Mouse (Mus musculus) midbrain, embryonic 14.5 days (tissue): ENCODE data around the gene Ctdspl. TPM values are rescaled to one million over a fixed set of nuclear protein-coding genes. Genes with fewer than 3 reads are reported as not detected.

Experiments used
- ATAC-seq: fragments of 200-750 bp; cut with Nextera tagmentation; 2 replicates; pipeline ENCODE4 v1.8.0; 2017; ENCODE audit warnings: moderate number of reproducible peaks, moderate library complexity; ENCODE audit not compliant: low FRiP score, low TSS enrichment
- DNase-seq: peaks from one replicate; pipeline ENCODE4 v3.0.0-alpha.2; 2015
- H3K27ac ChIP-seq: fragments of 300-500 bp; sonication (generic); replicated peaks from 2 replicates; pipeline ENCODE4 v1.5.1; 2014; ENCODE audit warnings: mild to moderate bottlenecking, low read depth, low read length, moderate library complexity
- H3K27me3 ChIP-seq: fragments of 300-500 bp; sonication (generic); 2 replicates; pipeline ENCODE4 v1.6.1; 2014; ENCODE audit warnings: low read length, control low read depth, mixed read lengths; ENCODE audit not compliant: control insufficient read depth, insufficient read depth
- H3K36me3 ChIP-seq: fragments of 300-500 bp; sonication (generic); 2 replicates; pipeline ENCODE4 v1.6.1; 2014; ENCODE audit warnings: low read length, control low read depth; ENCODE audit not compliant: control insufficient read depth, insufficient read depth
- H3K4me1 ChIP-seq: fragments of 300-500 bp; sonication (generic); 2 replicates; pipeline ENCODE4 v1.6.1; 2014; ENCODE audit warnings: mild to moderate bottlenecking, antibody characterized with exemption, low read length, control low read depth; ENCODE audit not compliant: control insufficient read depth, insufficient read depth
- H3K4me2 ChIP-seq: fragments of 300-500 bp; sonication (generic); 2 replicates; pipeline ENCODE4 v1.6.1; 2014; ENCODE audit warnings: mild to moderate bottlenecking, low read length, moderate library complexity
- H3K4me3 ChIP-seq: fragments of 300-500 bp; sonication (generic); replicated peaks from 2 replicates; pipeline ENCODE4 v1.5.1; 2014; ENCODE audit warnings: low read depth, low read length
- H3K9ac ChIP-seq: fragments of 300-500 bp; sonication (generic); replicated peaks from 2 replicates; pipeline ENCODE4 v1.6.1; 2014; ENCODE audit warnings: mild to moderate bottlenecking, low read length, moderate library complexity
- H3K9me3 ChIP-seq: fragments of 300-500 bp; sonication (generic); 2 replicates; pipeline ENCODE4 v1.6.1; 2016; ENCODE audit warnings: low read length, control low read depth, mixed read lengths; ENCODE audit not compliant: control insufficient read depth
- WGBS: fragments of 180-500 bp; shearing (Covaris S2); extraction: QIAGEN DNeasy Blood & Tissue Kit; methylation state at CpG from one replicate; pipeline ENCODE4 v1.1.7; 2014; 5-methylcytosine and 5-hydroxymethylcytosine counted together
- polyA plus RNA-seq: library from polyadenylated mRNA; unstranded; fragments of >200 nt; fragmentation: Nextera tagmentation; extraction: Ambion mirVana; gene quantifications from 2 replicates; pipeline ENCODE4 v1.2.1, GENCODE M21; 2014

The Ctdspl gene
- polyA plus RNA-seq, 1 experiment from 2014 or later: 8.2 TPM

- ATAC-seq: no peak
- 55% methylated on average over 9 of the region's 9 CpGs for WGBS
- Histone ChIP-seq H3K36me3 (no peaks in the 10 kb centered on the region), H3K4me1 (peaks cover 10% of the 10 kb centered on the region; the same call in 1 of the 2 replicates), H3K4me2 (no peak overlapping the region), H3K27ac (no peak overlapping the region), H3K9ac (no peak overlapping the region), H3K4me3 (no peak overlapping the region), H3K27me3 (no peaks in the 10 kb centered on the region), H3K9me3 (no peaks in the 10 kb centered on the region)
- no peak for DNase-seq
Measured at GRCm38 (mm10) chr9:118975758-118976157, 49.5 kb downstream of the Ctdspl start.

DNA sequence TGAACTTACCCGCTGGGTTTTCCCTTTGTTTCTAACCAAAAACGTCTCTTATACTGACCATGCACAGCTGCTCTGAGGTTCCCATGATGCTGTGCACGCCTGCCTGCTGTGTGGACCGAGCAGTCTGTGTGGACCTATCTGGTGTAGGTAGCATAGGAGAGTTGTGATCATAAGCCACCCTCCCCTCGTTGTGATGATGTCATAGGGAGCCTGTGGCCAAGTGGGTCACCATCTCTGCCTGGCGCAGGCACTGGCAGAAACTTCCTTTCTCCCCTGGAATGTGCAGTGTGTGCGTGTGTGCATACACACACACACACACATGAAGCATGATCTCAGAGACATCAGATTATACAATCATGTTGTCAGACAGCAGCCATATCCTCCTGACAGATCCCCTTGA lies 50.3 kb downstream of the Ctdspl start:
- H3K4me1 ChIP-seq: peaks cover 10% of the 10 kb centered on the region; the same call in 1 of the 2 replicates
- DNase-seq: no peak
- H3K9me3 ChIP-seq: no peaks in the 10 kb centered on the region
- no peak overlapping the region for H3K4me3 ChIP-seq
- H3K4me2 ChIP-seq: no peak overlapping the region
- ATAC-seq: no peak
- H3K27me3 ChIP-seq: no peaks in the 10 kb centered on the region
- H3K9ac ChIP-seq: no peak overlapping the region
- WGBS: 88% methylated on average over 7 of the region's 7 CpGs
- H3K27ac ChIP-seq: no peak overlapping the region
- no peaks in the 10 kb centered on the region for H3K36me3 ChIP-seq

DNA sequence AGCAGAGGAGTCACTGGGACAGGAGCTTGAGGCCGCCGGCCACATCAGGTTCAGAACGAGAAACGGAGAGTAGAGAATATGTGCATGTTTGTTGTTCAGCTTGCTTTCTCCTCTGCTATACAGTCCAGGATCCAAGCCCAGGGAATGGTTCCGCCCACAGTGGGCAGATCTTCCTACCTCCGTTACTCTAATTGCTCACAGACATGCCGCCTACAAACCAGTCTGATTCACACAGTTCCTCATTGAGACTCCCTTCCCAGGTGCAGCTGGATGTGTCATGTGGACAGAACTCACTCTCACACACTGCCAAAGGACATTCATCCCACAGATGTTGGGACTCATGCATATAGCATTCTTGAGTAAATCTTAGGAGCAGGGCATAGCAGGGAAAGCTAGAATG lies 51.2 kb downstream of the Ctdspl start:
- over 99% methylated on average over 7 of the region's 7 CpGs for WGBS
- H3K4me1 ChIP-seq: peaks cover 10% of the 10 kb centered on the region; the same call in 1 of the 2 replicates

GRCm38 (mm10) chr9:118980411-118980823 lies 54.2 kb downstream of the Ctdspl start:
- H3K4me2 ChIP-seq: no peak overlapping the region
- 11% methylated on average over 4 of the region's 4 CpGs for whole genome bisulfite sequencing
- DNase-seq (peak; percentile 59), ATAC-seq (no peak)
- H3K4me3 ChIP-seq: no peak overlapping the region
- H3K9me3 ChIP-seq: no peaks in the 10 kb centered on the region
- 0 out of 2 replicates have a peak overlapping the region, but pooled peaks have one; percentile 26 for H3K9ac ChIP-seq
- peaks cover 6% of the 10 kb centered on the region; the same call in 1 of the 2 replicates for H3K4me1 ChIP-seq
- peak overlapping the region; percentile 47 for H3K27ac ChIP-seq
- no peaks in the 10 kb centered on the region for H3K36me3 ChIP-seq
- H3K27me3 ChIP-seq: no peaks in the 10 kb centered on the region

More for the DNA sequence above, 51.2 kb downstream of the Ctdspl start:
- Histone ChIP-seq H3K9ac (no peak overlapping the region), H3K36me3 (no peaks in the 10 kb centered on the region), H3K4me2 (no peak overlapping the region), H3K4me3 (no peak overlapping the region), H3K9me3 (no peaks in the 10 kb centered on the region), H3K27ac (no peak overlapping the region), H3K27me3 (no peaks in the 10 kb centered on the region)
- ATAC-seq: no peak
- DNase-seq: no peak

- 63% methylated on average over 15 of the region's 15 CpGs for WGBS
- ATAC-seq (no peak), DNase-seq (no peak)
- no peaks in the 10 kb centered on the region for H3K9me3 ChIP-seq
- H3K27ac ChIP-seq: no peak overlapping the region
- H3K4me3 ChIP-seq: no peak overlapping the region
- H3K9ac ChIP-seq: no peak overlapping the region
- H3K4me1 ChIP-seq: peaks cover 9% of the 10 kb centered on the region
- H3K36me3 ChIP-seq: no peaks in the 10 kb centered on the region
- no peaks in the 10 kb centered on the region for H3K27me3 ChIP-seq
- no peak overlapping the region for H3K4me2 ChIP-seq
Measured at GRCm38 (mm10) chr9:118984650-118985432, 58.6 kb downstream of the Ctdspl start.

GRCm38 (mm10) chr9:118986286-118986685 lies 60.0 kb downstream of the Ctdspl start:
- H3K36me3 ChIP-seq: no peaks in the 10 kb centered on the region
- H3K4me2 ChIP-seq: no peak overlapping the region
- H3K27me3 ChIP-seq: no peaks in the 10 kb centered on the region
- ATAC-seq: no peak
- peaks cover 9% of the 10 kb centered on the region for H3K4me1 ChIP-seq
- H3K4me3 ChIP-seq: no peak overlapping the region
- no peaks in the 10 kb centered on the region for H3K9me3 ChIP-seq
- no peak overlapping the region for H3K9ac ChIP-seq
- no peak overlapping the region for H3K27ac ChIP-seq
- 76% methylated on average over 11 of the region's 11 CpGs for WGBS
- no peak for DNase-seq

DNA sequence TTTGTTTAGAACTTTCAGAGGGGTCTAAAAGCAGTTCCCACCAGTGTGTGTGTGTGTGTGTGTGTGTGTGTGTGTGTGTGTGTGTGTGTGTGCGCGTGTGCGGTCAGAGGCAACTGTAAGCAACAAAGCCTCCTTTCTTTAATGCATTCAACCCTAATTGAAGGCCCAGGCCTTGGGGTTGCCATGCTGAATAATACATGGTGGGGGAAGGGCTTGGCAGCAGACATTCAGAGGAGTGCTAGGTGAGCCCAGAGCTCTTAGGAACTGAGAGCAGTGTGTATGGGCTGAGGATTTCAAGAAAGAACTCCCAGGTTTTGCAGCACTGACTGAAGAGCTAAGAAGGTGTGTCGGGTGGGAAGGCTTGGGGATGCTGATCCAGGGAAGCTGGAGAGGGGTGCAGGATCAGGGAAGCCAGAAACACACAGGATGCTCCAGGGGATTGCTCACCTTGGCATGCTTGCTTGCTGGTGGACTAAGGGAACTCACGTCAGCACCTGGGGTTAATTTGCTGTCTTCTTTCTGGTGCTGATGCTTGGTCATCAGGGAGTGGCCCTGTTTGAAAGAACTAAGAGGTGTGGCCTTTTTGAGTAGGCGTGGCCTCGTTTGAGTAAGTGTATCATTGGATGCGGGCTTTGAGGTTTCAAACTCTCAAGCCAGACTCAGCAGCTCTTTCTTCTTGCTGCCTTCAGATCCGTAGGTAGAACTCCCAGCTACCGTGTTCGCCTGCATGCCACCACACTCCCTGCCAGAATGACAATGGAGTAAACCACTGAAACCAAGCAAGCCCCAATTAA lies 62.7 kb downstream of the Ctdspl start:
- no peak overlapping the region for H3K4me3 ChIP-seq
- 0 out of 2 replicates have a peak overlapping the region, but pooled peaks have one; percentile 9 for H3K9ac ChIP-seq
- 59% methylated on average over 11 of the region's 11 CpGs for WGBS
- DNase-seq (peak; percentile 64), ATAC-seq (peak; percentile 57; the same call in 1 of the 2 replicates)
- no peaks in the 10 kb centered on the region for H3K36me3 ChIP-seq
- H3K4me2 ChIP-seq: no peak overlapping the region
- peaks cover 9% of the 10 kb centered on the region for H3K4me1 ChIP-seq
- H3K27ac ChIP-seq: no peak overlapping the region; the same call in 1 of the 2 replicates
- no peaks in the 10 kb centered on the region for H3K9me3 ChIP-seq
- H3K27me3 ChIP-seq: no peaks in the 10 kb centered on the region

DNA sequence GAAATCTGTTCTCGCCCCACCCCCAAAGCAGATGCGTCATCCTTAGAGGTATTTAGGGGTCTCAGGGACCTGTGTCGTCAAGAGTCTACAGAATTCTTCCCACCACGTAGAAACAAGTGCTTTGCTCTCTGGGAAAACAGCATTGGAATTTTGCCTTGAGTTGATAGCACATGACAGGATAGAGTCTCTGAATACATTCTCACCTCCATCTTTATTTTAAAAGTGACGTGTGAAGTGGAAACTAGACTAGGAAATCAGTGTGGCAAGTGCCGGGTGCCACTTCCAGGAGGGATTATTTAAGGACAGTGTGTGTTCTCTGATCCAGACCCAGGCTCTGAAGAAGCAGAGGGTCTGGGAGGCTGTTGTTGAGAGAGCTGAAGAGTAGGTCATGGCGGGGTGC lies 64.2 kb downstream of the Ctdspl start:
- Histone ChIP-seq H3K27me3 (no peaks in the 10 kb centered on the region), H3K9ac (no peak overlapping the region)
- 87% methylated on average over 7 of the region's 7 CpGs for WGBS

More for the DNA sequence above, 64.2 kb downstream of the Ctdspl start:
- DNase-seq (no peak), ATAC-seq (no peak)
- no peak overlapping the region for H3K27ac ChIP-seq
- no peak overlapping the region for H3K4me2 ChIP-seq
- no peaks in the 10 kb centered on the region for H3K9me3 ChIP-seq
- H3K4me1 ChIP-seq: peaks cover 9% of the 10 kb centered on the region
- no peak overlapping the region for H3K4me3 ChIP-seq
- H3K36me3 ChIP-seq: no peaks in the 10 kb centered on the region
